Mouse (Mus musculus) liver, adult (tissue): ENCODE results near the gene Tsku.
A peak's percentile ranks its signal among the peaks of the same experiment; 100 is the strongest.

Experiments used
- GATA4 ChIP-seq: IDR thresholded peaks from 2 replicates; pipeline ENCODE4 v1.6.1; 2014; ENCODE audit warnings: mild to moderate bottlenecking, low read length; ENCODE audit not compliant: insufficient replicate concordance

Gene Tsku

GRCm38 (mm10) chr7:98361063-98361652, at the start of gene Tsku:
TSS of gene Tsku (minus strand) at chr7:98361328.
- peak; percentile 94; the same call in 1 of the 2 replicates for TF ChIP-seq GATA4

GRCm38 (mm10) chr7:98407615-98408014, 46.5 kb upstream of the Tsku start:
- TF ChIP-seq GATA4: no peak

- TF ChIP-seq GATA4: no peak
Measured at GRCm38 (mm10) chr7:98403996-98404395, 42.9 kb upstream of the Tsku start.

- TF ChIP-seq GATA4: no peak
Measured at GRCm38 (mm10) chr7:98402582-98403574, 41.8 kb upstream of the Tsku start.

GRCm38 (mm10) chr7:98392466-98393201, 31.5 kb upstream of the Tsku start:
- peak; percentile 65 for TF ChIP-seq GATA4

- TF ChIP-seq GATA4: no peak
Measured at GRCm38 (mm10) chr7:98391351-98391936, 30.3 kb upstream of the Tsku start.

GRCm38 (mm10) chr7:98390486-98390885, 29.4 kb upstream of the Tsku start:
- TF ChIP-seq GATA4: no peak

- TF ChIP-seq GATA4: no peak
Measured at GRCm38 (mm10) chr7:98389656-98390055, 28.5 kb upstream of the Tsku start.

- no peak for TF ChIP-seq GATA4
Measured at GRCm38 (mm10) chr7:98388881-98389501, 27.9 kb upstream of the Tsku start.

GRCm38 (mm10) chr7:98387201-98387600, 26.1 kb upstream of the Tsku start:
- no peak; the same call in 1 of the 2 replicates for TF ChIP-seq GATA4

GRCm38 (mm10) chr7:98385168-98385567, 24.0 kb upstream of the Tsku start:
- peak; percentile 73; the same call in 1 of the 2 replicates for TF ChIP-seq GATA4

GRCm38 (mm10) chr7:98383337-98383736, 22.2 kb upstream of the Tsku start:
- peak; percentile 27; the same call in 1 of the 2 replicates for TF ChIP-seq GATA4

- no peak for TF ChIP-seq GATA4
Measured at GRCm38 (mm10) chr7:98382784-98383183, 21.7 kb upstream of the Tsku start.

- TF ChIP-seq GATA4: no peak
Measured at GRCm38 (mm10) chr7:98380224-98380925, 19.2 kb upstream of the Tsku start.
